Mouse (Mus musculus): ENCODE results near the gene Vmn1r224. TPM values are rescaled to one million over a fixed set of nuclear protein-coding genes. Genes with fewer than 3 reads are reported as not detected.

Gene Vmn1r224
- polyA plus RNA-seq (2015; fragmentation: Nextera tagmentation; extraction: Ambion mirVana) = not detected in 2 replicates

GRCm38 (mm10) chr17:20413846-20414245, at the start of gene Vmn1r224:
TSS of gene Vmn1r224 (plus strand) at chr17:20414146.
- Histone ChIP-seq H3K27ac (no peak within 1 kb of the TSS), H3K4me3 (replicated peaks) (no peak within 1 kb of the TSS), H3K4me1 (replicated peaks) (no peaks in the 10 kb centered on the region), H3K27me3 (no peaks in the 10 kb centered on the region), H3K9ac (replicated peaks) (no peak within 1 kb of the TSS), H3K9me3 (peaks cover 6% of the 10 kb centered on the region), H3K4me2 (replicated peaks) (no peak within 1 kb of the TSS), H3K36me3 (no peaks in the 10 kb centered on the region)
- no peak for ATAC-seq
- 12% methylated on average over 1 of the region's 1 CpGs for WGBS

GRCm38 (mm10) chr17:20399105-20399504, 14.8 kb upstream of the Vmn1r224 start:
- no peak for ATAC-seq
- H3K4me1 ChIP-seq (replicated peaks) = no peaks in the 10 kb centered on the region
- H3K27ac ChIP-seq = no peak overlapping the region
- peaks cover 26% of the 10 kb centered on the region for H3K9me3 ChIP-seq
- no peak overlapping the region for H3K9ac ChIP-seq (replicated peaks)
- WGBS = 34% methylated on average over 2 of the region's 2 CpGs
- no peak overlapping the region for H3K4me3 ChIP-seq (replicated peaks)
- H3K27me3 ChIP-seq = no peaks in the 10 kb centered on the region
- H3K36me3 ChIP-seq = no peaks in the 10 kb centered on the region
- H3K4me2 ChIP-seq (replicated peaks) = no peak overlapping the region

- Histone ChIP-seq H3K4me3 (replicated peaks) (no peak overlapping the region), H3K9me3 (peaks cover 22% of the 10 kb centered on the region), H3K36me3 (no peaks in the 10 kb centered on the region), H3K9ac (replicated peaks) (no peak overlapping the region), H3K4me2 (replicated peaks) (no peak overlapping the region), H3K27me3 (no peaks in the 10 kb centered on the region), H3K4me1 (replicated peaks) (no peaks in the 10 kb centered on the region), H3K27ac (no peak overlapping the region)
- no peak for ATAC-seq
These were observed 25.3 kb downstream of the Vmn1r224 start for GRCm38 (mm10) chr17:20439263-20439662.

GRCm38 (mm10) chr17:20473311-20473710, 59.4 kb downstream of the Vmn1r224 start:
- no peak overlapping the region for H3K27ac ChIP-seq
- no peaks in the 10 kb centered on the region for H3K36me3 ChIP-seq
- no peak overlapping the region for H3K4me2 ChIP-seq (replicated peaks)
- H3K4me1 ChIP-seq (replicated peaks) = no peaks in the 10 kb centered on the region
- H3K9ac ChIP-seq (replicated peaks) = no peak overlapping the region
- H3K27me3 ChIP-seq = no peaks in the 10 kb centered on the region
- WGBS = 69% methylated on average over 3 of the region's 3 CpGs
- peaks cover 15% of the 10 kb centered on the region for H3K9me3 ChIP-seq
- H3K4me3 ChIP-seq (replicated peaks) = no peak overlapping the region
- ATAC-seq = no peak

Other genes with a start within 250 kb of the Vmn1r224 start
- gene Fpr-rs6, start 231.0 kb upstream of the Vmn1r224 start, polyA plus RNA-seq (2015; fragmentation: Nextera tagmentation; extraction: Ambion mirVana) = not detected in 2 replicates
- not detected in 2 replicates for gene Vmn2r105, start 179.1 kb upstream of the Vmn1r224 start, polyA plus RNA-seq (2015; fragmentation: Nextera tagmentation; extraction: Ambion mirVana)
- gene Vmn2r106, start 128.6 kb upstream of the Vmn1r224 start, polyA plus RNA-seq (2015; fragmentation: Nextera tagmentation; extraction: Ambion mirVana) = not detected in 2 replicates
- gene Vmn2r107, start 68.9 kb upstream of the Vmn1r224 start, polyA plus RNA-seq (2015; fragmentation: Nextera tagmentation; extraction: Ambion mirVana) = not detected in 2 replicates
- gene Vmn2r108, start 67.2 kb downstream of the Vmn1r224 start, polyA plus RNA-seq (2015; fragmentation: Nextera tagmentation; extraction: Ambion mirVana) = not detected in 2 replicates
- not detected in 2 replicates for gene Vmn1r225, start 84.0 kb downstream of the Vmn1r224 start, polyA plus RNA-seq (2015; fragmentation: Nextera tagmentation; extraction: Ambion mirVana)
- not detected in 2 replicates for gene Vmn2r109, start 150.6 kb downstream of the Vmn1r224 start, polyA plus RNA-seq (2015; fragmentation: Nextera tagmentation; extraction: Ambion mirVana)
- gene Vmn2r110, start 182.3 kb downstream of the Vmn1r224 start, polyA plus RNA-seq (2015; fragmentation: Nextera tagmentation; extraction: Ambion mirVana) = not detected in 2 replicates
- gene Fpr-rs3, start 210.7 kb downstream of the Vmn1r224 start, polyA plus RNA-seq (2015; fragmentation: Nextera tagmentation; extraction: Ambion mirVana) = not detected in 2 replicates